Mouse (Mus musculus): ENCODE data around the gene Aplnr.

The Aplnr gene

GRCm38 (mm10) chr2:85136089-85136488 is at the start of gene Aplnr:
Aplnr (plus strand) TSS chr2:85136225.
- in situ Hi-C loops (cut with MboI; ENCODE audit: unreplicated experiment in 2 of 2), result no loop called here

DNA sequence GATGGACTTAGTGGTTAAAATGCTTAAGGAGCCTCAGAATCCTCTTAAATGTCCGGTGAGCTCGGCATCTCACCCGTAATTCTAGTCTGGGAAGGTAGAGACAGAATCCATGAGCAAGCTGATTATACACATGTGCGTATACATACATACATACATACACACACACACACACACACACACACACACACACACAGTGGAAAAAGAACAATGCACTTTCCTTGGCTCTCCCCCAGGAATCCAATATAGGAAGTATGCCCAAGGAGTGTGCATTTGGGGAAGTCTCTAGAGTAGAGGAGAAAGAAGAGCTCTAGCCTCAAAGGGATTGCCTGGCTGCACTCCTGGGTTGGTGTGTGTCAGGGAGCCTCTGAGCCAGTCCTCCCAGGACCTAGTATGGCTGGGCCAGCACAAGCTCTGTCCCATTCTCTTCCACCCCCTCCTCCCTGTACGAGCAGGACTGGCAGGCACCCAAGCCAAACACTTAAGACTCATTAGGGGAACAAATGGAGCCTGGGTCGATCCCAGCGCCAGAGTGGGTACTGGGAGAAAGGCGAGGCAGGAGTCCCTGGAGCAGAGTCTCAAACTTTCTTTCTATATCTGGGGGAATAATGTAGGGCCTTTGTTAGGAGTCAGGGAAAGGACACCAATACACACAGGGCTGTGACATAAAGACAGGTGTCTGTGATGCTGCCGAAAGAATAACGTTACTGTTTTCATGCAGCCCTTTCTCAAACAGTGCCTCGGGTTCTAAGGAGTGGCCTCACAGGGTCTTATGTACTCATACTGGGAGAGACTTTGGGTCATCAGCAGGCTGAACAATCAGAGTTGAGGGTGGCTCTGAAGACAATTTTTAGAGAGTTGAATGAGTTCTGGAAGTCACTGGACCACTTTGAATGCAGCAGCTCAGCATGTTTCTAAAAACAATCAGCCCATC is 47.0 kb upstream of the Aplnr start:
- in situ Hi-C loops (cut with MboI; ENCODE audit: unreplicated experiment in 2 of 2), result no loop called here

DNA sequence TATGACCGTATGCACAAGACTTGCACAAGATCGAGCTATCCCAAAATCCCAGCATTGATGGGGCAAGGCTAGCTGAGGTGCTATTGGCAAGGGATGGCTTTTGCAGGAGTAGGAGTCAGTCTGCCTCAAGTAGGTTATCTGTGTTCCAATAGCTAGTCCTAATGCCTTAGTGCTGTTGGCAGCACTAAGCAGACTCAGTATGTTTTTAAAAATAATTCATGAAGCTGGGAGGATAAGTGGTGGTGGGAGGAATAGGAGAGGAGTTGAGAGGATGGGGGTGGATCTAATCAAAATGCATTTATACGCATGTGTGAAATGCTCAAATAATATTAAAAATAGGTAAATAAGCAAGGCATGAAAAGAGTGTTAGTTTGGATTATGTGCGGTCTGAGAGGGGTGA is 44.7 kb upstream of the Aplnr start:
- in situ Hi-C loops (cut with MboI; ENCODE audit: unreplicated experiment in 2 of 2), result no loop called here

DNA sequence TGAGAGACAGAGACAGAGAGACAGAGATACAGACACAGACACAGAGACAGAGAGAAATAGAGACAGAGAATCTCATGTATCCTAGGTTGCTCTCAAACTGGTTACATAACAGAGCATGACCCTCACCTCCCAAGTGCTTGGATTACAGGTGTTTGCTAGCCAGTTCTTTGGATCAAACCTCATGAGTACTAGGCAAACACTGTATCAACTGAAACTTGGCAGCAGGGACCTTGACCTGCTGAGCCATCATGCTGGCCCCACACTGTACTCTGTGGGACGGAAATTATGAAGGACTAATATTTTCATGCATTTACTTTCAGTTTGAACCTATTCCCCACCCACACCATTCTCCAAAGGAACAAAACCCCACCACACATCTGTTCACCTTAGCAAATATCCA is 42.6 kb upstream of the Aplnr start:
- in situ Hi-C loops (cut with MboI; ENCODE audit: unreplicated experiment in 2 of 2), result no loop called here

GRCm38 (mm10) chr2:85095906-85096305 is 40.1 kb upstream of the Aplnr start:
- in situ Hi-C loops (cut with MboI; ENCODE audit: unreplicated experiment in 2 of 2), result no loop called here

- in situ Hi-C loops (cut with MboI; ENCODE audit: unreplicated experiment in 2 of 2), result no loop called here
Measured at GRCm38 (mm10) chr2:85098014-85098413, 38.0 kb upstream of the Aplnr start.

DNA sequence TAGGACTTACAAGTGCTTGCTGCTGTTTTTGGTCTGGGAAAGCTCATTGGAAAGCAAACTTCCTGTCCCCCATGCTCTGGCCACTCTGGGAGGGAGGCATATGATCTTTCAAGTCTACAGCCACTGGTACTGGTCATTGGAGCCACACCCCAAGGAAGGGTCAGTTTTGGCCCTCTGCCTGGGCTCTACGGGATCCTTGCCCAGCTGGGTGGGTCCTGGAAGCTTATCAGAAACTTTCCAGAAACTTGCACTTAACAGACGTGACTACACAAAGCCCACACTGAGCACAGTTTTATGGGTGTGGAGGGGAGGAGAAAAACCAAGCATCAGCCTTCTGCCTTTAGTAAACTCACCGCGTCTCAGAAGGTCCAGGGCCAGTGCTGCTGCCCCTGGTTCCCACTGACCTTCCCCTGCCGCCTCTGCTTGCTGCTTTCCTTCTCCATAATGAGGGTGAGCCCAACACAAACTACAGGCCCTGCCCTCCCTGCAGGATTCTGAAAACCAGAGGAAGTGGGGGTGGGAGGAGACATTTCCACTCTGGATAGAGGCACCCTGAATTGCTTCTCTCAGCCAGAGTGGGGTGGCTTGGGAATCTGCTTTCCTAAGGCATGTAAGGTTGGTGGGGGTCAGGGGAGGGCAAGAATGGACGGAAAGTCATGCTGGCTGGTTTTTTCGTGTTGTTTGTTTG is 37.1 kb upstream of the Aplnr start:
- in situ Hi-C loops (cut with MboI; ENCODE audit: unreplicated experiment in 2 of 2), result no loop called here

DNA sequence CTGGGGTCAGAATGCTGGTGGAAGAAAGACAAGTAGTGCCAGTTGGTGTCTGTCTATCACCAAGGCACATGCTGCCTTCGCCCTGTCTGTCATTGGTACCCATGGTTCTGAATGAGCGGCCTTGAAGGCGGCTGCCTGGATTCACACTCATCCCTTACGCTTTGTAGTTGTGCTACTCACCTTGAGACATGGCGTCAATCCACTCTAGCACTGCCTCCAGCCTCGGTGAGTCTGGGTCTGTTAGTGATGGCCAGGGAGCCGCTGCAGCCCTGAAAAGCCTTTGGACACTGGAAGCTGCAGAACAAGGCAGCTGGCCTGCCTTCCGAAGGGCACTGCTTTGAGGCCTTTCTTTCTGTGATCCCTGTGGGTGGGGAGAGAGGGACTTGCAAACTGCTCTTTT is 32.8 kb upstream of the Aplnr start:
- in situ Hi-C loops (cut with MboI; ENCODE audit: unreplicated experiment in 2 of 2), result loop anchor here in 1 of 2 experiments (25.0 kb wide), 1 partner anchor 1359 kb away; the partner anchor contains the start of genes Olfr1065 and Olfr1066

- in situ Hi-C loops (cut with MboI; ENCODE audit: unreplicated experiment in 2 of 2), result loop anchor here in 1 of 2 experiments (25.0 kb wide), 1 partner anchor 1357 kb away; the partner anchor contains the start of genes Olfr1065 and Olfr1066
Measured at GRCm38 (mm10) chr2:85105426-85106013, 30.5 kb upstream of the Aplnr start.

- in situ Hi-C loops (cut with MboI; ENCODE audit: unreplicated experiment in 2 of 2), result loop anchor here in 1 of 2 experiments (25.0 kb wide), 1 partner anchor 1356 kb away; the partner anchor contains the start of genes Olfr1065 and Olfr1066
Measured at GRCm38 (mm10) chr2:85106068-85106790, 29.8 kb upstream of the Aplnr start.

GRCm38 (mm10) chr2:85106941-85107340 is 29.1 kb upstream of the Aplnr start:
- in situ Hi-C loops (cut with MboI; ENCODE audit: unreplicated experiment in 2 of 2), result loop anchor here in 1 of 2 experiments (25.0 kb wide), 1 partner anchor 1355 kb away; the partner anchor contains the start of genes Olfr1065 and Olfr1066

GRCm38 (mm10) chr2:85110288-85110875 is 25.6 kb upstream of the Aplnr start:
- in situ Hi-C loops (cut with MboI; ENCODE audit: unreplicated experiment in 2 of 2), result loop anchor here in 1 of 2 experiments (25.0 kb wide), 1 partner anchor 1352 kb away; the partner anchor contains the start of genes Olfr1065 and Olfr1066

DNA sequence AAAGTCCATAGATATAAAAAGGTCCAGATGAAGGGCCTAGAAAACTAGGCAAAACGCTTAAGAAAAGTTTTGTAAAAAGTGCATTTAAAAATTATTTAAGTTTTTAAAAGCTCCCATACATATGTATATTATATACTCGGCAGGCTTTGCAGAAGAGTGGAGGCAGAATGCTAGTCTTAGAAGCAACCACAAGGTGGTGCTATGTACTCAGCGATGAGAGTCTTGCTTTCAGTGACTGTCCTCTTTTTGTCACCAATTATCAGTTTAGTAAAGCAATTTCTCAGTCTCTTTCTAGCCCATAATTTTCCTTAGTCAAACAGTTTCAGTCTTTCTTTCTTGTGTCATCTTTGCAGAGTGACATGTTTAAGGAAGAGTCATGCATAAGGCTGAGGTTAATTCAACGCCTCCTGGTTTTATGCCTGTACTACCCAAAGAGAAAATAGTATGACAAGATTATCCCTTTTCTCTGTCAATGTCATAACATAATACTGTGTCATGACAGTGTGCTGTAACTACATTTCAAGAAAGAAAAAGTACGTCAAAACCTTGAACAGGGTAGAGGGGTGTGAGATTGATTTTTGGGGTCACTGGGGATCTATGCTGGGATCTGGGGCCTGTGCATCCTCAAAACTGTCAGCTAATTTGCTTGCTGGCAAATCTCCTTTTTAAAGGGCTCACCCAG is 12.7 kb upstream of the Aplnr start:
- in situ Hi-C loops (cut with MboI; ENCODE audit: unreplicated experiment in 2 of 2), result loop anchor here (5.0 to 25.0 kb wide), 5 partner anchors 124 to 1339 kb away; partner anchors contain the start of genes Olfr1065 (in 1 of the 2) and Olfr1066 (in 1 of the 2)

DNA sequence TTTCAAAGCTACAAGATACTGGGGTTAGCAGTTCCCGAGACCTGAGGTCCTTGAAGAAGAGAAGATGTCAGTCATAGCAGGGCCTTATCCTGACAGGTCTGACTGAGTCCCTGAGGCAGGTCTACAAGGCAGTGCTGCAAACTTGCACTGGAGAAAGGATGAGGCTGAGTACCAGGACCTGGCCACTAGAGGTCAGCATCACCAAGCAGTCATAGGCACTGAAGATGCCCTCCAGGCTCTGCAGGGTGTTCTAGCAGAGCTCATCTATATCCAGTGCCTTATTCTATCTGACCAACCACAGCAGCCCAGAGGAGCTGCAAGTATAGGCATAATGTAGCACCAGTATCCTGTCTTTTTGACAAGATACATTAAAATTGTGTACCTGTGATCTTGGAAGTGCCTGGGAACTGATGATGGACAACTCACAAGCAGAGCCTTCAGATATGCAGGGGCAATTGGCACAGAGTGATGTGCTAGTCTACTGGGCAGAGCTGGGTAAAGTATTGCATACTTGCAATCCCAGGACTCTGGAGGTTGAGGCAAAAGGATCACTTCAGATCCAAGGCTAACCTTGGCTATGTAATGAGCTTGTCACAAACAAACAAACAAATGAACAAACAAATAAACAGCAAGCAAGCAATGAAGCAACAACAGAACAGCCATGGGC is 12.0 kb upstream of the Aplnr start:
- in situ Hi-C loops (cut with MboI; ENCODE audit: unreplicated experiment in 2 of 2), result loop anchor here (5.0 to 25.0 kb wide), 5 partner anchors 123 to 1338 kb away; partner anchors contain the start of genes Olfr1065 (in 1 of the 2) and Olfr1066 (in 1 of the 2)

GRCm38 (mm10) chr2:85129496-85129971 is 6.5 kb upstream of the Aplnr start:
- in situ Hi-C loops (cut with MboI; ENCODE audit: unreplicated experiment in 2 of 2), result loop anchor here (10.0 kb wide), 2 partner anchors 175 to 235 kb away; no protein-coding TSS in a partner anchor

- in situ Hi-C loops (cut with MboI; ENCODE audit: unreplicated experiment in 2 of 2), result no loop called here
Measured at GRCm38 (mm10) chr2:85131226-85131625, 4.8 kb upstream of the Aplnr start.

GRCm38 (mm10) chr2:85131724-85132123 is 4.3 kb upstream of the Aplnr start:
- in situ Hi-C loops (cut with MboI; ENCODE audit: unreplicated experiment in 2 of 2), result no loop called here

GRCm38 (mm10) chr2:85132204-85132603 is 3.8 kb upstream of the Aplnr start:
- in situ Hi-C loops (cut with MboI; ENCODE audit: unreplicated experiment in 2 of 2), result no loop called here
